Mouse (Mus musculus): ENCODE data around the gene Pak2.

GRCm38 (mm10) chr16:31975258-31975657 lies 103.9 kb downstream of the Pak2 start:
- no peak for TF ChIP-seq POLR2A (IDR thresholded peaks at IDR 0.05; ENCODE audit: low read depth, low read length)
- TF ChIP-seq CTCF (conservative IDR thresholded peaks at IDR 0.05; ENCODE audit: insufficient read depth, insufficient read length, low read depth, low read length): no peak

All from kidney, adult 2 months (tissue).